Mouse (Mus musculus) G1E (cell line): ENCODE data around the gene Slc39a8.

Experiments
- CTCF ChIP-seq: IDR thresholded peaks from 2 replicates; pipeline ENCODE4 v1.5.1; 2012; ENCODE audit warnings: low read depth, low read length, inconsistent platforms, mixed read lengths
- GATA1 ChIP-seq: IDR thresholded peaks from 2 replicates; pipeline ENCODE4 v1.6.1; 2012; ENCODE audit warnings: borderline replicate concordance, low read length, inconsistent platforms, mixed read lengths
- GATA2 ChIP-seq: IDR thresholded peaks from 2 replicates; pipeline ENCODE4 v1.6.1; 2012; ENCODE audit warnings: low read depth, low read length, inconsistent platforms, borderline replicate concordance

GRCm38 (mm10) chr3:135845860-135846259 lies 20.8 kb downstream of the Slc39a8 start:
- TF ChIP-seq CTCF (no peak), GATA1 (no peak), GATA2 (no peak)
